Mouse (Mus musculus): ENCODE measurements at regions not wholly inside any gene's neighbourhood (a gene's known extent, or its start where the extent isn't known, plus 50 kb on each side); places are given as distances from the start of the nearest gene placed in this dataset.

GRCm38 (mm10) chr7:65244936-65245335, 88.6 kb upstream of the Fam189a1 start:
- DNase-seq (ENCODE audit: low spot score in 2 of 2) = no peak

- DNase-seq (ENCODE audit: low spot score in 2 of 2) = peak in 1 of 2 experiments; percentile 13
These were observed 84.8 kb upstream of the Fam189a1 start for GRCm38 (mm10) chr7:65241208-65241607.

GRCm38 (mm10) chr7:65235701-65236100, 79.3 kb upstream of the Fam189a1 start:
- DNase-seq (ENCODE audit: low spot score in 2 of 2) = peak; percentile 29 to 33

- DNase-seq (ENCODE audit: low spot score in 2 of 2) = no peak
These were observed 77.3 kb upstream of the Fam189a1 start for GRCm38 (mm10) chr7:65233681-65234080.

- no peak for DNase-seq (ENCODE audit: low spot score in 2 of 2)
These were observed 72.9 kb upstream of the Fam189a1 start for GRCm38 (mm10) chr7:65229306-65229705.

GRCm38 (mm10) chr7:65226218-65226617, 69.8 kb upstream of the Fam189a1 start:
- no peak for DNase-seq (ENCODE audit: low spot score in 2 of 2)

GRCm38 (mm10) chr7:65213216-65213925, 57.0 kb upstream of the Fam189a1 start:
- DNase-seq (ENCODE audit: low spot score in 2 of 2) = no peak

GRCm38 (mm10) chr7:65207240-65207639, 50.9 kb upstream of the Fam189a1 start:
- no peak for DNase-seq (ENCODE audit: low spot score in 2 of 2)
